Mouse (Mus musculus) megakaryocyte, embryonic 14.5 days (primary cell): Measurements from ENCODE around the gene Hpgd. TPM values are rescaled to one million over a fixed set of nuclear protein-coding genes. Genes with fewer than 3 reads are reported as not detected.

ENCODE experiments used
- H3K27me3 ChIP-seq: replicated peaks from 2 replicates; pipeline ENCODE3; 2012; ENCODE audit warnings: inconsistent platforms
- H3K36me3 ChIP-seq: replicated peaks from 2 replicates; pipeline ENCODE3; 2012; ENCODE audit warnings: low read length, inconsistent platforms, mixed read lengths
- H3K4me1 ChIP-seq: 2 replicates; pipeline ENCODE4 v1.6.1; 2012; ENCODE audit warnings: inconsistent platforms
- H3K4me3 ChIP-seq: replicated peaks from 2 replicates; pipeline ENCODE3; 2012; ENCODE audit warnings: moderate library complexity, mild to moderate bottlenecking, inconsistent platforms
- H3K9me3 ChIP-seq: 2 replicates; pipeline ENCODE4 v1.6.1; 2012; ENCODE audit warnings: inconsistent platforms
- FLI1 ChIP-seq: IDR thresholded peaks from 2 replicates; pipeline ENCODE4 v1.6.1; 2012; ENCODE audit warnings: low read length, inconsistent platforms, mixed read lengths
- GATA1 ChIP-seq: IDR thresholded peaks from 3 replicates; pipeline ENCODE4 v1.6.1; 2012; ENCODE audit warnings: mixed read lengths, low read length, inconsistent platforms, borderline replicate concordance
- polyA plus RNA-seq: library from polyadenylated mRNA; stranded (reverse); fragments of >175 nt; gene quantifications from 2 replicates; pipeline ENCODE4 v1.2.3, GENCODE M21; 2012; ENCODE audit warnings: low replicate concordance; ENCODE audit not compliant: insufficient read depth

The Hpgd gene
- polyA plus RNA-seq, 1 experiment = 0.27 TPM

DNA sequence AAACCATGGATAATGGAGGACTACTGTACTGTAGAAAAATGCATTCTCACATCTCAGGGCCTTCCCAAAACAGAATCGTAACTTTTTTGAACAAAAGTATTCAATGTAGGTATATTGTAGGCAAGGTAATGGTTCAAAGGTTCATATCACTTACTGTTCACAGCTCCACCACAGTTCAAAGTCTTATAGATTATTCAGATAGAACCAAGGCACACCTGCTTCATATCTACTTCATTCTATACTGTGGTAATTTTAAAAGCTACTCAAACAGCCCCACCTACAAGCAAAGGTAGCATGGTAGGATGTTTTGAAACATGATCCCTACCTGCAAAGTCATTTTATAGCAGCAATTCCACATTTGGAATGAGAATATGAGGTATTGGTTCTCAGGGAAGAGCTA is 28.9 kb downstream of the Hpgd start:
- no peak for TF ChIP-seq FLI1
- no peak for TF ChIP-seq GATA1
- no peaks in the 10 kb centered on the region for H3K27me3 ChIP-seq
- H3K4me3 ChIP-seq = no peak overlapping the region
- H3K36me3 ChIP-seq = no peaks in the 10 kb centered on the region
- no peaks in the 10 kb centered on the region for H3K4me1 ChIP-seq
- no peaks in the 10 kb centered on the region for H3K9me3 ChIP-seq

DNA sequence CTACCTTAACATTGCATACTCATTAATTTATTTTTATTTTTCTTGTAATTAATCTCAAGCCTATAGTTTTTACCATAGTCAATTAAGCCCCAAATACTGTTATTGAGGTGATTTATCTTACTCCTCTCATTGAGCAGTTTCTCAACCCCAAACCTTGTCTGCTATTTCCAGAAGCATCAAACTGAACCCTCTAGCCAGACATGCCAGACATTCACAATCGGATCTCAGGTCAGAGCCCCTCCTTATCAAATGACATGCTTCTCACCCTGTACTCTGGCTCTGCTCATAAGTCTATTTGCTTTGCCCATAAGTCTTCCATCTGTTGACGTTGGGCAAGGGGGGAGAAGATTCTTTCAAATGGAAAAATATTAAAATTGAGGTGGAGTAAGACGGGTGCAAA is 33.3 kb downstream of the Hpgd start:
- Histone ChIP-seq H3K4me3 (no peak overlapping the region), H3K4me1 (no peaks in the 10 kb centered on the region), H3K36me3 (no peaks in the 10 kb centered on the region), H3K27me3 (no peaks in the 10 kb centered on the region), H3K9me3 (no peaks in the 10 kb centered on the region)
- TF ChIP-seq GATA1 = no peak
- no peak for TF ChIP-seq FLI1

- Histone ChIP-seq H3K9me3 (no peaks in the 10 kb centered on the region), H3K4me1 (no peaks in the 10 kb centered on the region), H3K4me3 (no peak overlapping the region), H3K27me3 (no peaks in the 10 kb centered on the region), H3K36me3 (no peaks in the 10 kb centered on the region)
- TF ChIP-seq FLI1 (no peak), GATA1 (no peak)
Observed at GRCm38 (mm10) chr8:56328130-56328542, 33.8 kb downstream of the Hpgd start.

DNA sequence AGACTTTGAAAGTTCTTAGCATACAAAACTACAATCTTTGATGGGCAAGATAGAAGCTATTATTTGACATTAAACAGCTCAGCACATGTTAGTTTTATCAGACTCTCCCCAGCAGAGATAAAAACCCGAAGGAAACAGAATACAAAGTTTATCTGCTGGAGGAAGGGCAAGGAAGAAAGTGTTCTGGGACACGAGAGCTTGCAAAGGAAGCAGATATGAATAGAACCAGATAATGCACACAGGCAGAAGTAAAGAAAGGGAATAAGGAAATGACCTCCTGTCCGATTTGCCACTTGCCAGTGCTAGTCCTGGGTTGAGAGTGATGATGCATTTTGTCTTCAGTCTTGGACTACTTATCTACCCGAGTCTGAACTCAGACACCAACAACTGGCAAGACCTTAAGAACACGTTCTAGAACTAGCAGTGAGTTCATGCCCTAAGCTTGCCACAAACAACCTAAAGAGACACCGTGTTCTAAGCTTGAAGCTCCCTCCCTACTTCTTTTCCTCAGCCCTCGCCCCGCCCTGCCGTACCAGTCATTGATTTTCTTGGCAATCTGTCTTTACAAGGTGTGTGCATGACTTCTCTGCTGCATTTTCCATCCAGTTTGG is 41.1 kb downstream of the Hpgd start:
- Histone ChIP-seq H3K9me3 (0 out of 2 replicates have a peak, but pooled peaks cover 4% of the 10 kb centered on the region), H3K27me3 (no peaks in the 10 kb centered on the region), H3K4me1 (peaks cover 5% of the 10 kb centered on the region; the same call in 1 of the 2 replicates), H3K4me3 (no peak overlapping the region), H3K36me3 (no peaks in the 10 kb centered on the region)
- TF ChIP-seq GATA1 (no peak), FLI1 (no peak)

DNA sequence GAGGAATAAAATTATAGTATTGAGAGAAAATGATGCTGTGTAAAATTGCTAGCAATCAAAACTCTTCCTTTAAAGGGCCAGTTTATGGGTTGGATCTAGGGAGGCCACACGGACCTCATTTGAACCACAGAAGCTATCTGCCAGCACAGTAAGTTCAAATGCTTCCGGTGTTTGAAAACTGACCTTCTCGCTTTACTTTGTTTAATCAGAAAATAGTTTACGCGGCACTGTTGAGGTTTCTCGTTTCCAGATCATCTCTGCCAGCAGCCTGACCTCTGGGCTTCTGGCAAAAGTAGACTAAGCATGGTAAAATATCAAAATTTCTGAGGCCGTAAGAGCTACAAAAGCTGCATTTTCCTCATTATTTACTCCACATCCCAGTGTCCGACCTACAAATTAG is 42.4 kb downstream of the Hpgd start:
- Histone ChIP-seq H3K9me3 (0 out of 2 replicates have a peak, but pooled peaks cover 4% of the 10 kb centered on the region), H3K4me3 (no peak overlapping the region), H3K36me3 (no peaks in the 10 kb centered on the region), H3K4me1 (peaks cover 5% of the 10 kb centered on the region; the same call in 1 of the 2 replicates), H3K27me3 (no peaks in the 10 kb centered on the region)
- TF ChIP-seq GATA1 (no peak), FLI1 (no peak)

GRCm38 (mm10) chr8:56343505-56343904 is 49.1 kb downstream of the Hpgd start:
- H3K36me3 ChIP-seq = no peaks in the 10 kb centered on the region
- no peak for TF ChIP-seq FLI1
- TF ChIP-seq GATA1 = no peak

DNA sequence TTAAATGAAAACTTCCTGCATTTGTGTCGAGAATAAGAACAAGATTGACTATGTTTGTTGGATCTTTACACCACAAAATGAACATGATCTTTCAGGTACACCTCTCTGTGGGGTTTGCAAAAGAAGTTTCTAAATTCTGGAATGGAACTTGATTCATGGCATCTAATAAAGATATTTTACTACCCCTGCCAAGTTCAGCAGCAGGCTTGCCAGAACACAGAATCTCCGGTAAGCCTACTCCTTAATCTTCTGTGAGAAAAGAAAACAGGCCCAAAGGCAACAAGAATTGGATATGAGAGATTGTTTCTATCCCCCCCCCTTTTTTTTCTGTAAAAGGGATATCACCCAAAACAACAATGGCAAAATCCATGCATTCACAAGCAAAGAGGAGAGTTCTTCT is 49.6 kb downstream of the Hpgd start:
- H3K36me3 ChIP-seq = no peaks in the 10 kb centered on the region
- no peak overlapping the region for H3K4me3 ChIP-seq
- H3K4me1 ChIP-seq = no peaks in the 10 kb centered on the region
- no peak for TF ChIP-seq FLI1
- TF ChIP-seq GATA1 = no peak
- H3K9me3 ChIP-seq = no peaks in the 10 kb centered on the region
- H3K27me3 ChIP-seq = no peaks in the 10 kb centered on the region

More at GRCm38 (mm10) chr8:56343505-56343904, 49.1 kb downstream of the Hpgd start:
- no peaks in the 10 kb centered on the region for H3K4me1 ChIP-seq
- no peaks in the 10 kb centered on the region for H3K27me3 ChIP-seq
- no peak overlapping the region for H3K4me3 ChIP-seq
- no peaks in the 10 kb centered on the region for H3K9me3 ChIP-seq

DNA sequence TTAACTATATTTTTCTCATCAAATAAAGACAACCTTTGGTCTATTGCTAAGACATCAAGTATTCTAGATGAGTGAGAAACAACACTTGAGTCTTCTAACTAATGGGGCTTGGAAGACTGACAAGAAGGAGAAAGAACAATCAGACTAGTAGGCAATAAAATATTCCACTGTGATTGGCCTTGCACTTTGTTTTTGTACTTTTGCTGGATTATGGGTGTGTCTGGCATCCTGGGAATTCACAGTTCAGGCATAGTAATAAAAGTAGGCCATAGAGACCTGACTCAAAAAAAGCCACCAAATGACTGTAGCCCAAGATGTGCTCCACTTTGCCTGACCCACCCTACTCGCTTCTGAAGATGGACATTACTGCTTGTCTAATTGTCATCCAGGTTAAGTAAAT is 50.0 kb downstream of the Hpgd start:
- H3K9me3 ChIP-seq = no peaks in the 10 kb centered on the region
- H3K4me1 ChIP-seq = no peaks in the 10 kb centered on the region
- TF ChIP-seq GATA1 = no peak
- no peaks in the 10 kb centered on the region for H3K36me3 ChIP-seq
- H3K27me3 ChIP-seq = no peaks in the 10 kb centered on the region
- H3K4me3 ChIP-seq = no peak overlapping the region

GRCm38 (mm10) chr8:56345641-56346420 is 51.4 kb downstream of the Hpgd start:
- Histone ChIP-seq H3K4me1 (no peaks in the 10 kb centered on the region), H3K4me3 (no peak overlapping the region), H3K36me3 (no peaks in the 10 kb centered on the region), H3K27me3 (no peaks in the 10 kb centered on the region), H3K9me3 (no peaks in the 10 kb centered on the region)
- TF ChIP-seq FLI1 (no peak), GATA1 (no peak)

DNA sequence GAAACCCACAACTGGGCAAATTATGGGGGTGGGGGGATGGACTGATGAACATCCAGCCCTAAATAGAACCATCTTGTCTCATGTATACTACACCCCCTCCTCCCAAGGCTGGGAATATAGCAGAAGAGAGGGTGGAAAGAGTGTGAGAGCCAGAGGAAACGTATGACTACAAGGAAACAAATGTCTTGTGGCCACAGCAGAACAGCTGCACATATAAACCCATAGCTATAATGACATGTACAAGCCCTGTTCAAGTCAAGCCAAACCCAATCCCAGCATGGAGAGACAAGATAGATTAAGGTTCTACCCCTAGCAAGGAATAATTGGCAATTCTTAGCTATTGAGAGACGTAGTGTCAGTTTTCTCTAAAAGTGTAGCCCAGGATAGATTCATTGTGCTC is 68.8 kb downstream of the Hpgd start:
- no peaks in the 10 kb centered on the region for H3K27me3 ChIP-seq
- no peak overlapping the region for H3K4me3 ChIP-seq
- no peaks in the 10 kb centered on the region for H3K9me3 ChIP-seq
- no peak for TF ChIP-seq GATA1
- no peak for TF ChIP-seq FLI1
- H3K4me1 ChIP-seq = no peaks in the 10 kb centered on the region
- no peaks in the 10 kb centered on the region for H3K36me3 ChIP-seq
